Mouse (Mus musculus) gastrocnemius, postnatal 36 days (tissue): Measurements from ENCODE around the gene Ptges3. TPM values are rescaled to one million over a fixed set of nuclear protein-coding genes. Genes with fewer than 3 reads are reported as not detected.

Source experiments
- microRNA-seq, 2 experiments: library from miRNA; unstranded; fragments of <30 nt; microRNA quantifications; one replicate each; pipeline ENCODE4 v1.2.0; 2021
- total RNA-seq, 2 experiments: library from RNA; stranded (reverse); gene quantifications; 2 replicates each; pipeline ENCODE4 v1.2.3; 2021

The Ptges3 gene
- total RNA-seq, 2 experiments from 2014 or later = 56.6 to 60.7 TPM

Small RNA genes within 50 kb of the gene (microRNA-seq; reads per million reads assigned to microRNA genes)
- gene Mir677 = 27.9 to 30.4 reads per million in 2 experiments

Other genes with a start within 250 kb of the Ptges3 start
- not detected for gene Rdh19, start 209.0 kb upstream of the Ptges3 start, total RNA-seq
- gene Rdh16f2, start 192.5 kb upstream of the Ptges3 start, total RNA-seq = not detected
- gene Rdh7, start 170.1 kb upstream of the Ptges3 start, total RNA-seq = not detected
- not detected for gene Sdr9c7, start 160.4 kb upstream of the Ptges3 start, total RNA-seq
- gene Hsd17b6, start 51.3 kb upstream of the Ptges3 start, total RNA-seq = not detected
- 1 to 10 TPM in 1 of 2 experiments, under 1 TPM in 1; 0.71 to 1.1 TPM for gene Prim1, start 43.8 kb upstream of the Ptges3 start, total RNA-seq
- 100 to 1,000 TPM; 318 to 407 TPM for gene Naca, start 23.4 kb upstream of the Ptges3 start, total RNA-seq
- gene Atp5b, start 24.3 kb downstream of the Ptges3 start, total RNA-seq = 1,000 to 10,000 TPM; 3,740 to 3,926 TPM
- 10 to 100 TPM; 11.9 to 14.2 TPM for gene Baz2a, start 32.6 kb downstream of the Ptges3 start, total RNA-seq
- gene Rbms2, start 121.3 kb downstream of the Ptges3 start, total RNA-seq = 10 to 100 TPM; 53.4 to 58.1 TPM
- under 1 TPM; 0.35 to 0.59 TPM for gene Gls2, start 135.5 kb downstream of the Ptges3 start, total RNA-seq
- 10 to 100 TPM; 31.8 to 32.3 TPM for gene Spryd4, start 152.9 kb downstream of the Ptges3 start, total RNA-seq
- not detected for gene Mip, start 166.9 kb downstream of the Ptges3 start, total RNA-seq
- 1 to 10 TPM; 1.7 to 2.2 TPM for gene Timeless, start 173.1 kb downstream of the Ptges3 start, total RNA-seq
- gene Apon, start 195.1 kb downstream of the Ptges3 start, total RNA-seq = not detected
- gene Apof, start 209.7 kb downstream of the Ptges3 start, total RNA-seq = not detected
- 1 to 10 TPM; 3.2 to 3.9 TPM for gene Stat2, start 211.6 kb downstream of the Ptges3 start, total RNA-seq
- not detected for gene Il23a, start 239.8 kb downstream of the Ptges3 start, total RNA-seq
- gene Pan2, start 244.4 kb downstream of the Ptges3 start, total RNA-seq = 1 to 10 TPM; 4.4 to 5.6 TPM